Mouse (Mus musculus) gastrocnemius, postnatal 36 days (tissue): Measurements from ENCODE around the gene Vwa7. TPM values are rescaled to one million over a fixed set of nuclear protein-coding genes. Genes with fewer than 3 reads are reported as not detected.
"Not testable (repeated sequence)": the region's sequence is repeated elsewhere in the genome, so short reads cannot be mapped to it uniquely, and the experiment has no call there.

Experiments
- DNase-seq, 2 experiments: peaks; one replicate each; pipeline ENCODE4 v3.0.0; 2022
- intact Hi-C: fragments of 180-260 bp; cut with DNase I; formaldehyde crosslinking; loops from one replicate; pipeline ENCODE4 v1.15.1; 2025
- total RNA-seq, 2 experiments: library from RNA; stranded (reverse); gene quantifications; 2 replicates each; pipeline ENCODE4 v1.2.3; 2021

Gene Vwa7
- total RNA-seq, 2 experiments from 2014 or later: 11.3 to 12.8 TPM

DNA sequence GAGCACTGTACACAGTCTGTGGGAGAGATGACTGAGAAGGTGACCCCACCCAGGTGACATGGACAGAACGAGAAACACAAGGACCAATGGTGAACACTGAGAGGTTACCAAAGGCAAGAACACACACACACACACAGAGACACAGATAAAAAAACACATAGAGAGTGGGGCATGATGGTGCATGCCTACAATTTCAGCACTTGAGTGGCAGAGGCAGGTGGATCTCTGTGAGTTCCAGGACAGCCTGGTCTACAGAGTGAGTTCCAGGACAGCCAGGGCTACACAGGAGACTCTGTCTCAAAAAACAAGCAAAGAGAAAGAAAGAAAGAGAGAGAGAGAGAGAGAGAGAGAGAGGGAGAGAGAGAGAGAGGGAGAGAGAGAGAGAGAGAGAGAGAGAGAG is 17.3 kb downstream of the Vwa7 start:
- DNase-seq, intact Hi-C loops: not testable (repeated sequence)

DNA sequence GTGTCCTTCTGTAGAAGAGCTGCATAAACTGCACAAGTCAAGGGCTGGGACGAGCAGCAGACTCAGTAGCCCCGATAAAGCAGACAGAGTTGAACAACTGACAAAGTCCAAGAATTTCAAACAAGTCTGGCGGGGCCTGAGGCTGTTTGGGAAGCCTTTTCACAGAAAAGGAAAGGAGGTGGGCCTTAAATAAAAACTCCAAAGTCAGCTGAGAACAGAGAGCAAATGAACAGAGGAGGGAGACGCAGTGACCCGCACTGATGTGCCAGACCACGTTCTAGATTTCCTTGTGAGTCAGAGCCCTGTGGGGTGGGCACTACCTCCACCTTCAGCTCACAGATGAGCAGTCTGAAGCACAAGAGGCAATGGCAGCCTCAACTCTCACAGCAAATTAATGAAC is 18.5 kb downstream of the Vwa7 start:
- DNase-seq: no peak
- intact Hi-C loops: no loop called here

DNA sequence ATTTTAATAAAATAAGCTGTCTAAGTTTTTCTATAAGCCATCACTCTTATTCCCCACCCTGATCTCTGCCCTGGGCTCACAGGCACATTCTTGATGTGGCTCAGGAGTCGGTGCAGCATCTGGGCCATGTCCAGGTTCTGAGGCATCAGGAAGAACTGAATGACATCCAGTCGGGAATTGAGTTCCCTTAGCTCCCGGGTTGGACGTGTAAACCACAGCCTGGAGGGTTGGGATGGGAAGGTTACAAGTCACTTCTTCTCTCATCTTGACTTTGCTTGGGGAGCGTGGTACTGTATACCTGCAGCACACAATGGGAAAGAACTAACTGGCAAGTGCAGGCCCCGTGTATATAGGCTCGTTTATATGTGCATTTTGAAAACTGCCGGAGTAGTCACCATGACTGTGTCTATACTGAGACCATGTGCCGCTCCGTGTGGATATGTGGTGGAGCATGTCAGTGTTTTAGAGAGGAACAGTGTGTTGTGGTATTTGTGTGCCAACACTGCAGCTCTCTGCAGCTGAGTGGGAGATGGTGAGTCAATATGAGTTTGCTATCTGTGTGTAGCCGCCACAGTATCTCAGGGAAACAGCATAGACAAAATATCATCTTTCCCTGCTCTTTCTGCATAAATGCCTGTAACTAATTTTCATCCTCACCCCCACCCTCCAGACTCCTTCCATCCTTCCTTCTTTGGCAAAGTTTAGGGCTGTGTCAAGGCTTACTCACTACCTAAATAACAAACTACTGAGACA is 22.9 kb downstream of the Vwa7 start:
- no peak for DNase-seq
- intact Hi-C loops: no loop called here

DNA sequence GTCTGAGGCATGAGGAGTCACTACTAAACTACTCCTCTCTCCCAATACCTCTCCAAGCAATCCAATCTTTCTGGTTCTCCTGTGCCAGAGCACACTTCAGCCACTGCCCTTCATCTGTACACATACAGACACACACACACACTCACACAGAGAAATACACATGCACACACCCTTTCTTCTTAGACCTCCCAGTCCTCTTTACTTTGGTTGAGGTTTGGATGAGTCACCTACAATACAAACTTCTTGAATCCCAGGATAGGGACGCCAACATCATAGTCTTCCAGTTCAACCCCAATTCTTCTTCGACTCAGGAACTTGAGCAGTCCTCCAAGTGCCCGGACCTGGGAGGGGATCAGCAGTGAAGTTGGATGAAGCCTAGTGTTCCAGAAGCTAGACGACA is 27.4 kb downstream of the Vwa7 start:
- intact Hi-C loops: no loop called here
- no peak for DNase-seq

DNA sequence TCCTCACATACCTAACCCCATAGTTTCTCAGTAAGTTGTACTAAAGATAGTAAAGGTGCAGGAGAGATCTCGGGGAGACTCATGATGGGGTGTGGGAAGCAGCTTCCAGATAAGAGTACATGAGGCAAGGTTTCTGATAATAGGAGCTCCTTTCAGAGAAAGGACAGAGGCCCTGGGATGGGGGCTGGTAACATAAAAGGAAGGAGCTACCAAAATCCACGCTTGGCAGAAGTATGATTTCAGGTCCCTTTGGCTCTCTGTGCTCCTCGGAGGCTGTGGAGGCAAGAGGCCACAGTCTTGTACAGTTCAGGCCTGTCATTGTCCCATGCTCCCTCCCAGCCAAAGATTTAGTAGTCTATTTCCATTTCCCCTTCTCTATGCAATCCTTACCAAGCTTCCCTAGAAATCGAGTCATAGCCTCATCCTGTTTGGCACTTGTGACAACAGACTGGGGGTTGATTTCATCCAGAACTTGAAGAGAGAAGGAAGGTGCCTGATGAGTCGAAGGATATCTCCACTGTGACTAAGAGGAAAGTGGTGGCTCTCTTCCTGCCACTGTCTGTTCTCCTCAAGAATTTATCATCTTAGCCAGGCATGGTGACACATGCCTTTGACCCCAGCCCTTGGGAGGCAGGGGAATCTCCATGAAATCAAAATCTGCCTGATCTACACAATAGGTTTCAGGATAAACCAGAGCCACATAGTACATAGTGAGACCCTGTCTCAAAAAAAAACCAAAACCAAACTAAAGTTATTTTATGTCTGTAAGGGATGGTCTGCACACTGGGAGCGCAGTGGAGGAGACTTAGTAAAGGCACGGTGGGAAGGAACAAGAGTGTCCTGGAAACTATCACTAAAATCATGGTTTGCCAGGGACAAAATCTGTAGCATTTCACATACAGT is 28.8 kb downstream of the Vwa7 start:
- intact Hi-C loops: no loop called here
- DNase-seq: no peak

DNA sequence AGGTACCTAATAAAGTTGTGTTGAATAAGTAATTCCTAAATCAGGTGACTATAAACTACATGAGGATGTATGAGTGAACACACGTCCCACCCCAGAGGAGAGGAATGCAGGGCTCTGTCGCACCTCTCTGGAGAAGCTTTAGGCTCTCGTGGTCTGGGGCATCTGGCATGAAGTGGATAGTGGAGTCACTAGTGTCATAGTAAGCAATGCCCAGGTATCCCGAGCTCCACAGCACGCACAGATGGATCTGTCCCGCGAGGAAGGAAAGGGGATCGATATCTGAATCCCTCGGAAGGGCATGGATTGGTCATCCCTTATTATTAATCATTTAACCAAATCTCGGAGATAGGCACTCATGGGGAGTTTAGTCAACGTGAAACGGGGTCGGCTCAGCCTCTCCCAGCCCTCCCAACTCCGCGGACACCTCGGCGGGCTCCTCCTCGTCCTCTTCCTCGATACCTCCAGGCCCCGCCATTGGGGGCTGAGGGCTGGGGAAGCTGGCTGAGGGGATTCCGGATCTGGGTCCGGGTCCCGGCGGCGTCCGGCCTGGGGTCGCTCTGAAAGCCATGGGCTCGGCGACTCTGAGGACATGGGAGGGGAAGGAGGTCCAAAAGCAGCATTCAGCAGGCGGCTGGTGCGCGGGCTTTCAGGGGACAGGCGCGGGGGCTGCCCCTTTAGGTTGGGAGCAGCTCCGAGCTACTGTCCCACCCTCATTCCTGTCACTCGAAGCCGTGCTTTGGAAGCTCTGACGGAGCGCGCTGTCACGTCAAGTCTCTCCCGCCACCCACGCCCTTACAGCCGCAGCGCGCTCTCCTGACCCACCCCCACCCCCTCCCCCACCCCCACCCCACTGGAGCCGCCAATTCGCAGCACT is 29.7 kb downstream of the Vwa7 start:
- no peak for DNase-seq
- intact Hi-C loops: no loop called here

DNA sequence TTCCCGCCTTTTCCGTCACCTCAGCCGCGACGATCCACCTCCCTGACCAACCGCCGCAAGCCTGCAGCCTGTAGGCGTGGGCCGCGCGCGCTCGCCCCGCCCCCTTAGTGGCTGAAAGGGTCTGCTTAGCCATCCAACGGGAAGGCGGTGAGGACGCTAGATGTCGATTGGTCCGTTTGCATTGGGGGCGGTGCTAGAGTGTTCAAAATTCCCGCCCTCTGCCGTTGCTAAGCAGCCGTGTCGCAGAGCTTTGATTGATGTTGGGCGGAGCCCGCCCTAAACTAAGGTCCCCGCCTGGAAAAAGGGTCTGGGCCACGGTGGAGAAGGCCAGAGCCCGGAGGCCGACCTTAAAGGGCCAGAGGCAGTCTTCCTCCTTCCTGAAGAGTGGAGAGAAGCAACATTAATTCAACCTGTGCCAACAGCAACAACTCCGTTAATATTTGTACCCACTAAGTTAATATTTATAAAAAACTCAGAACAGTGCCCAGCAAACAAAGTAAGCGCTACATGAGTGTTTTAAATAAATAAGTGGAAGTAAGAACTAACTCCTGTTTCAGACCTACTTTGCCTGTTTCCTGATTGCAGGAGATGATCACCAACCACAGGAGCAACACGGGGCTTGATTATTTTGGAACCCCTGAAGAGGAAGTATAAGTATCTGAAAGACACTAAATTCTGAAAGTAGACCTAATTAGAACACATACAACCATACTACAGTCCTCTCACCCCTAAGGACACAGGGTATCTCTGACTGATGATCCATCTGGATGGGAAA is 30.5 kb downstream of the Vwa7 start, which contains the start of gene Msh5:
Msh5 (minus strand) TSS at position 65 of the 775 bp plus-strand sequence.
- DNase-seq: peak; percentile 96 to 97
- intact Hi-C loops: no loop called here

DNA sequence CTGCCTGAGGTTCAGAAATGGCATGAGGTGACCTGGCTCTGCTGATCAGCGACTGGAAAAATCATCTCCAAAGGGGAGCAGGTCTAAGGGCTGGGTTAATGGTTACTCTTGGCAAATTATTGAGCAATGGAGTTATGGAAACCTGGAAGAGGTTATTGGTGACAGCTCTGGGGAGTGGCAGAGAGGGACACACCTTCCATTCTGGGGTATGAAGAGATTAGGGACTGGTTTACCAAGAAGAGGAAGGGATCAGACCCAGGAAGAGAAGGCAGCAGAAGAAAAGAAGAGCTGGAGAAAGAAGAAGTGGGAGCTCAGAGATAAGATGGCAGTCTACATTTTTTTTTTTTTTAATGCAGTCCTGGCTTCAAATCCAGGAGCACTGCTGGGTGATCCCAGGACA is 31.3 kb downstream of the Vwa7 start:
- no peak for DNase-seq
- intact Hi-C loops: no loop called here

DNA sequence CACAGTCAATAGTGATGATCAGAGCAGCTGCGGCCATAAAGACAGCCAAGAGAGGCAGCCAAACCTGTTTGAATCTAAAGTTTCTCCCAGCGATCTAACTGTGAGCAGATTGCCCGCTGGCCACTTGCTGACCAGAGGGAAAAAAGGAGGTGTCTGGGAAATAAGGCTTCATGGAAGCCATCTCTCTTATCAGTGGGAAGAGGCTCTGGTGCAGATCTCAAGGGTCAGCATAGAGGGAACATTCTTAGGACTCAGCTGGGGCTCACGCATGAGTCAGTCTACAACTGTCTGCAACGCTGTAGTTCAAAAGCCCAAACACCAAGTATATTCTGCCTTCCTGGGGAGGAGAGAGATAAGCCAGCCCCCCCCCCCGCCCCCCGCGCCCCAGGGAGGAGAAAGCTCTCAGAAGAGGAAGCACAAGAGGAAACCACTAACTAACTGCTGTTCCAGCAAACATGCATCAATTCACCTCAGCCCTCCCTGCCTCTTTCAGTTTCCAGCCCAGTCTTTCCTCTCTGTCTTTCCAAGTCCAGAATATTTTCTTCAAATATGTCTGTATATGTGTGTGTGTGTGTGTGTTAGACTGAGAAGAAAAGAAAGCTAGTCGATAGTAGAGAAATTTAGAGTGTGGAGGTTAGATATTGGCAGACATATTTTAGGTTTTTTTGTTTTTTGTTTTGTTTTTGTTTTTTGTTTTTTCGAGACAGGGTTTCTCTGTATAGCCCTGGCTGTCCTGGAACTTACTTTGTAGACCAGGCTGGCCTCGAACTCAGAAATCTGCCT is 32.0 kb downstream of the Vwa7 start:
- intact Hi-C loops: no loop called here
- DNase-seq: no peak

DNA sequence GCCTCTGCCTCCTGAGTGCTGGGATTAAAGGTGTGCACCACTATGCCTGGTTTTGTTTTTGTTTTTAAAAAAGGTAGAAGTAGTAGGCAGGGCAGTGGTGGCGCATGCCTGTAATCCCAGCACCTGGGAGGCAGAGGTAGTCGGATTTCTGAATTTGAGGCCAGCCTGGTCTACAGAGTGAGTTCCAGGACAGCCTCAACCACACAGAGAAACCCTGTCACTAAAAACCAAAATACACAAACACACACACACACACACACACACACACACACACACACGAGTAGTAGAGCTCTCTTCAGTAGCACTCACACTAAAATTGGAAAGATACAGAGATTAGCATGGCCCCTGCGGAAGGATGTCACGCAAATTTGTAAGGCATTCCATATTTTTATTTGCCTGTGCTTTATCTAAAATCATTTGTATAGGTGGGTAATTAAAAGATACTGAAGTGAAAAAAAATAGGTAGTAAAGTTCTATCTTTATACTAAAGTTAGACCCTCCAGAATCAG is 32.6 kb downstream of the Vwa7 start:
- intact Hi-C loops: no loop called here
- DNase-seq: no peak

DNA sequence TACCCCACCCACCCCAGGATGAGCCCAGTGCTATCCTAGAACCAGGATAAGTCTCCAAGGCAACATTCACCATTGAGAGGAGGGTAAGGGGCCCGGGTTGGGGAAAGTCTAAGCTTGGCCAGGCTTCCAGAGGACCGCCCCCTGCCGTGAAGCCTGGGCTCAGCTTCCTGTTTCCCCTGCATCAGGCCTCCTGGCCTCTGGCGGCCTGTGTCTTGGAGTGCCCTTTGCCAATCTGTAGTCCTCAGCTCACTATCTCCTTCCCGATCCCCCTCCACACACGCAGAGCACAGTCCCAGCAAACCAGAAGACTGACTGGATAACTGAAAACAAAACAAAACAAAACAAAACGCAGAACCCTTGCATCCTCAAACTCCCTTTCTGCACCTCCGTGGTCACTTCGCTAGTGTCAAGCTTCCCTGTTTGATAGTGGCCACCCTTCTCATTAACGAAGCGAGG is 33.2 kb downstream of the Vwa7 start, which contains the start of gene Clic1:
Clic1 (plus strand) TSS at position 406 of the 456 bp plus-strand sequence.
- DNase-seq: peak in 1 of 2 experiments; percentile 51
- intact Hi-C loops: no loop called here

DNA sequence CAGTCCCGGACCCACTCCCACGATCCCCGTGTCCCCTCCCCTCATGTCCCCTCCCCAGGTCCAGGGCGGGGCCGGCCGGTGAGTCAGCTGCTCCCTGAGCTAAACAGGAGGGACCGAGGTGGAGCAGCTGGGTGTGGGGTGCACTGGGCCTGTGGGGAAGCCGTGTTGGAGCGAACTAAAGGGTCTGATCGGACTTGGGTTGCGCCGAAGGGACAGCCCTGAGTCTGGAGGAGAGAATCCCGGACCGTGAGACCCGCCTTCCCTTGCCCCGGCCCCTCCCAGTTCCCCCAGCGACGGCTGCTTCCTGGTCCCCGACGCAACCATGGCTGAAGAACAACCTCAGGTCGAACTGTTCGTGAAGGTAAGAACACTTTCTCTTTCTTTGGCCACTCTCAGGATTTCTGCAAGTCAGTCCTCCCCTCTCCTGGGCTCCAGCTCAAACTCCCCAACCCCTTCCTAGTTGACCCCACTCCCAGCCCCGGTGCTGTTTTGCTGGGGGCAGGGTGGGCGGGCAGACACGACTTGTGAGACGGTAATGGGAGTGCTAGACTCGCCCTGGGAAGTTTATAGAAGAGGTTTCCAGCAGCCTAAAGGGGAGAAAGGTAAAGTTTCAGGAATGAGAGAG is 33.9 kb downstream of the Vwa7 start:
- peak; percentile 69 to 71 for DNase-seq
- intact Hi-C loops: no loop called here

DNA sequence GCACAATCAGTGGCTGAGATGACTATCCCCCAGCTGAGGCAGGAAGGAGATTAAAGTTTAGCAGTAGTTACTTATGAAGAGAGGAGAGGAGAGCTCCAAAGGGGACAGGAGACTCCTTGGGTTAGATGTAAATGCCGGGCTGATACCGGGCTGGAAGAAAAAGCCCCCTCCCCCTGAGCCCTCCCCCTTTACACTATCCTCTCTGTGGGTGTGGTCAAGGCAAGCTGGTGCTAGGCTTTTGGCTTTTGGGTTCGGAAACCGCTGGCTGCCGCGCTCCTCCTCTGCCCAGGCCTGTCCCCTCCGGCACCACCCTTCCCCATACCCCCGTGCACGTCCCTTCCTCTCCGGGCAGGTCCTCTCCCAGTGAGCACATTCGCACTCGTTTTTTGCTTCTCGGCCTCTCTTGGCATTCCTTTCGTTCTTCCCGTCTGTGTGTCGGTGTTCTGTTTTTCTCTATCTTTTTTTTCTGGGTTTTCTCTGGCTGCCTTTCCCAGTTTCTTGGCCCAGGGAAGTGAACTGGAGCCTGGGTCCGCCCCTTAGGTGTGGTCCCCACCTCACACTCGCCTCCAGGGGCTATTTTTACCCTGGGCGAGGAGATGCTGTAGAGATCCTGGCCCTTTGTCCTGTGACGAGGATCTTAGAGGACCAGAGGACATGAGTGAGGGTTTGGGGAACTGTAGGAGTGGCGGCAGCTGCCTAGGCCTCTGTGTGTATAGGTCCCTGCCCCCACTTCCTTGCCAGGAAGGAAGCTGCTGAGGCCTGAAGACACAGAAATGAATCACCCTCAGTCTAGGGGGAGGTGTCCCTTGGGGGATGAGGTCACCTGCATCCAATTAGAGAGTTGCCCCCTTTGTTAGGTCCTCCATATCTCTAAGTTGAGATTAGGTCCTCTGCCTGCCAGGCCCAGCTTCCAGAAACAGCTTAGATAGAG is 35.0 kb downstream of the Vwa7 start:
- peak; percentile 49 to 54 for DNase-seq
- intact Hi-C loops: no loop called here

DNA sequence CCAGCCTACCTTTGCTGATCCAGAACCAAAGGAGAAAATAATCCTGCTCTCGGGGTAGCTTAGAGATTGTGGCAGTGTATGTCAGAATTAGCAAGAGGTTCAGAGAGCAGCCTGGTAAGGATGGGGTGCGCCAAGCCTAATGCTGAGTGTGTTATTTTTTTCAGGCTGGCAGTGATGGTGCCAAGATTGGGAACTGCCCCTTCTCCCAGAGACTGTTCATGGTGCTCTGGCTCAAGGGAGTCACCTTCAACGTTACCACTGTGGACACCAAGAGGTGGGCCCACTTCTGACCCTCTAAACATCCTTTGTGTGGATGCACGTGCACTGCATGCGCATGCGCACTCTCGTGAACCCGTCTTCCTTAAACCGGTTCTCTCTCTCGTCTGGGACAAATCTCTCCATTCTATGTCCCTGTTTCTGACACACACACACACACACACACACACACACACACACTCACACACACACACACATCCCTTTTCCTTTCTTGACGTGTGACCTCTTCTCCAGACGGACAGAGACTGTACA is 36.0 kb downstream of the Vwa7 start:
- intact Hi-C loops: no loop called here
- no peak for DNase-seq

DNA sequence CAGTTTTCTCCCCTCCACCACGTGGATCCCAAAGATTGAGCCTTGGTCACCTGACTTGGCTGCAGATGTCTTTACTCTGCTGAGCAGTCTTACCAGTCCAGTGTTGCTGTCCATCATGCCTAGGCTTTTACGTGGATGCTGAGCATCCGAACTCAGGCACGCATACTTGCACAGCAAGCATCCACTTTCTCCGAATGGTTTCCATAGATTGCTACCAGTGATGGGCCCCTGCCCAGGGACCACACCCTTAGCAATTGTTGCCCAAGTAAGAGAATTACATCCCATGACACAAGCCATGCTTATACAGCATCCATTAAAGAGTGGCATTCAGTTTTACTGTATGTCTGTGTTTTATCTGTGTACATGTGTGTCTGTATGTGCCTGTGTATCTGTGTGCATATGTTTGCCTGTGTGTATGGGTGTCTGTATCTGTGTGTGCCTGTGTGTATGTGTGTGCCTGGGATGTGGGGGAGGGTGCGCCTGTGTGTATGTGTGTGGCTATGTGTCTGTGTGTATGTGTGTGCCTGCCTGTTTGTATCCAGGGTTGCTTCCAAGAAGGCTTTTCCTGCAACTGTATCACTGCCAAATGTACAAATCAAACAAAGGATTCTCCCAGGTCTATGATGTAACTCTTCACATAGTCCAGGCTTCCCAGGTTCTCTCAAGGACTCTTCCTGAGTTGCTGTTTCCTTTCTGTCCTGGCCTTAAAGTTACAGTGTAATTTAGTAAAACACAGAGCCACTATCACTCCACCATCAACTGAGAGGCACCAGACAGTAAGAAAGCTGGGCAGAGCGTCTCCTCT is 39.5 kb downstream of the Vwa7 start:
- intact Hi-C loops: no loop called here
- DNase-seq: no peak

DNA sequence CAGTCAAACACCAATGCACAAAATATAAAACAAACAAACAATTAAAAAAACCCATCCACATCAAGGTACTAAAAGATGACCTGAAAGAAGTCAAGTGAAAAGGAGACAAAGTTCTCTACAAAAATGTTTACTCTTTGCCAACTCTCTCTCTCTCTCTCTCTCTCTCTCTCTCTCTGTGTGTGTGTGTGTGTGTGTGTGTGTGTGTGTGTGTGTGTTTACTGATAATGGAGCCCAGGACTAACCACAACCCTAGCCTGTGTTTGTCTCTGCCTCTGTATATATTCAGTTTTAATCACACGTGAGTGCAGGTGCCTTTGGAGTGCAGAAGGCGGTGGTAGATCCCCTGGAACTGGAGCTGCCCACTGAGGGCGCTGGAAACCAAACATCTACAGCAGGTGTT is 40.7 kb downstream of the Vwa7 start:
- intact Hi-C loops: no loop called here

More for the DNA sequence above, 40.7 kb downstream of the Vwa7 start:
- DNase-seq: no peak
